Mouse (Mus musculus): ENCODE results near the gene Vmn2r89. TPM values are rescaled to one million over a fixed set of nuclear protein-coding genes. Genes with fewer than 3 reads are reported as not detected.

Gene Vmn2r89
- total RNA-seq, 1 experiment from 2014 or later = not detected

Other genes starting within 250 kb of the Vmn2r89 start
- not detected in 2 replicates for gene Ear14, start 248.5 kb upstream of the Vmn2r89 start, total RNA-seq (2021)
- 1.4 and 1.9 TPM in 2 replicates for gene Rnase2a, start 195.7 kb upstream of the Vmn2r89 start, total RNA-seq (2021)
- gene Gm7247, start 90.1 kb upstream of the Vmn2r89 start, total RNA-seq (2021) = not detected in 2 replicates
- gene Vmn2r88, start 41.0 kb upstream of the Vmn2r89 start, total RNA-seq (2021) = not detected in 2 replicates
- not detected in 2 replicates for gene Gm5622, start 100.9 kb downstream of the Vmn2r89 start, total RNA-seq (2021)
- gene Gm17175, start 122.2 kb downstream of the Vmn2r89 start, total RNA-seq (2021) = not detected in 2 replicates
- not detected in 2 replicates for gene Gm17174, start 140.3 kb downstream of the Vmn2r89 start, total RNA-seq (2021)
- not detected in 2 replicates for gene Gm17078, start 159.5 kb downstream of the Vmn2r89 start, total RNA-seq (2021)
- gene Gm4181, start 183.8 kb downstream of the Vmn2r89 start, total RNA-seq (2021) = not detected in 2 replicates
- gene Gm17079, start 243.6 kb downstream of the Vmn2r89 start, total RNA-seq (2021) = not detected in 2 replicates

All from adrenal gland, postnatal 14 days (tissue).